Mouse (Mus musculus) myocyte (in vitro differentiated cells): ENCODE measurements around the gene Usp7. TPM values are rescaled to one million over a fixed set of nuclear protein-coding genes. Genes with fewer than 3 reads are reported as not detected.
A peak's percentile ranks its signal among the peaks of the same experiment; 100 is the strongest.

Experiments used
- H3K27me3 ChIP-seq: one replicate; pipeline ENCODE4 v1.6.1; 2011; ENCODE audit not compliant: control insufficient read depth, insufficient read depth, insufficient read length
- H3K36me3 ChIP-seq: one replicate; pipeline ENCODE4 v1.6.1; 2011; ENCODE audit not compliant: control insufficient read depth, insufficient read depth
- H3K4me2 ChIP-seq: one replicate; pipeline ENCODE4 v1.6.1; 2011; ENCODE audit warnings: low read depth, control low read depth
- H3K4me3 ChIP-seq: one replicate; pipeline ENCODE4 v1.5.1; 2011; ENCODE audit warnings: mild to moderate bottlenecking, control low read depth, moderate library complexity
- H3K79me2 ChIP-seq: one replicate; pipeline ENCODE4 v1.6.1; 2011; ENCODE audit not compliant: control insufficient read depth, insufficient read depth
- H3ac ChIP-seq: one replicate; pipeline ENCODE4 v1.6.1; 2011; ENCODE audit not compliant: control insufficient read depth, insufficient read length
- CEBPB ChIP-seq: IDR thresholded peaks from 2 replicates; pipeline ENCODE4 v1.6.1; 2011; ENCODE audit warnings: mild to moderate bottlenecking, moderate library complexity; ENCODE audit not compliant: poor library complexity, insufficient read depth, severe bottlenecking
- E2F4 ChIP-seq: IDR thresholded peaks from one replicate; pipeline ENCODE4 v1.6.1; 2011; ENCODE audit warnings: mild to moderate bottlenecking, control low read depth, moderate library complexity; ENCODE audit not compliant: insufficient read depth
- MAX ChIP-seq: IDR thresholded peaks from one replicate; pipeline ENCODE4 v1.6.1; 2011; ENCODE audit warnings: low read depth, mild to moderate bottlenecking, control low read depth
- MYOD1 ChIP-seq, 3 experiments: IDR thresholded peaks; one replicate each; pipeline ENCODE4 v1.6.1; 2011; ENCODE audit warnings: control low read depth in 2 of 3, low read depth in 2 of 3, mild to moderate bottlenecking in 2 of 3, moderate library complexity in 1 of 3; ENCODE audit not compliant: insufficient read length in 2 of 3, control insufficient read depth in 1 of 3
- MYOG ChIP-seq, 3 experiments: IDR thresholded peaks; one replicate each; pipeline ENCODE4 v1.6.1; 2011; ENCODE audit warnings: control low read depth in 2 of 3, low read depth in 2 of 3, mild to moderate bottlenecking in 2 of 3; ENCODE audit not compliant: insufficient read length in 2 of 3, control insufficient read depth in 1 of 3, insufficient read depth in 1 of 3
- POLR2A ChIP-seq: IDR thresholded peaks from one replicate; pipeline ENCODE4 v1.6.1; 2011; ENCODE audit warnings: low read depth, mild to moderate bottlenecking, control low read depth, moderate library complexity; ENCODE audit not compliant: insufficient read length
- POLR2AphosphoS2 ChIP-seq: IDR thresholded peaks from one replicate; pipeline ENCODE4 v1.6.1; 2011; ENCODE audit warnings: low read depth, control low read depth; ENCODE audit not compliant: insufficient read length
- REST ChIP-seq: IDR thresholded peaks from one replicate; pipeline ENCODE4 v1.6.1; 2011; ENCODE audit warnings: mild to moderate bottlenecking, control low read depth, moderate library complexity; ENCODE audit not compliant: insufficient read depth, insufficient read length
- SRF ChIP-seq: IDR thresholded peaks from one replicate; pipeline ENCODE4 v1.6.1; 2011; ENCODE audit warnings: low read depth; ENCODE audit not compliant: control insufficient read depth, insufficient read length
- TCF12 ChIP-seq: IDR thresholded peaks from one replicate; pipeline ENCODE4 v1.6.1; 2011; ENCODE audit warnings: mild to moderate bottlenecking, control low read depth; ENCODE audit not compliant: poor library complexity, insufficient read depth, severe bottlenecking
- TCF3 ChIP-seq: IDR thresholded peaks from one replicate; pipeline ENCODE4 v1.6.1; 2011; ENCODE audit warnings: low read depth, control low read depth; ENCODE audit not compliant: insufficient read length
- USF1 ChIP-seq: IDR thresholded peaks from one replicate; pipeline ENCODE4 v1.6.1; 2011; ENCODE audit warnings: low read depth, mild to moderate bottlenecking, control low read depth, moderate library complexity
- polyA plus RNA-seq: library from polyadenylated mRNA; unstranded; fragments of >200 nt; fragmentation: generic; extraction: Trizol; gene quantifications from one replicate; pipeline ENCODE4 v1.2.1, GENCODE M21; 2012; ENCODE audit warnings: missing spikeins

The Usp7 gene
- 24.0 TPM for polyA plus RNA-seq

- TF ChIP-seq SRF (no peak), MAX (no peak), MYOD1 (IDR thresholded peaks at IDR 0.05; ENCODE audit: control insufficient read depth in 1 of 3, insufficient read length in 2 of 3, low read depth in 2 of 3) (no peak), TCF12 (no peak), TCF3 (no peak), USF1 (no peak), REST (no peak), POLR2A (no peak), MYOG (IDR thresholded peaks at IDR 0.05; ENCODE audit: control insufficient read depth in 1 of 3, insufficient read depth in 1 of 3, insufficient read length in 2 of 3, low read depth in 2 of 3) (no peak), CEBPB (no peak)
- Histone ChIP-seq H3K36me3 (no peaks in the 10 kb centered on the region), H3K79me2 (no peaks in the 10 kb centered on the region), H3K27me3 (no peaks in the 10 kb centered on the region), H3ac (no peak within 1 kb of the TSS), H3K4me3 (no peak within 1 kb of the TSS), H3K4me2 (no peak within 1 kb of the TSS)
Observed at GRCm38 (mm10) chr16:8791949-8792557, at the start of gene Usp7. TSS of gene Usp7 (minus strand) at chr16:8792308.

- peaks cover 69% of the 10 kb centered on the region for H3K36me3 ChIP-seq
- no peaks in the 10 kb centered on the region for H3K27me3 ChIP-seq
- H3ac ChIP-seq: no peak overlapping the region
- no peak for TF ChIP-seq MYOD1 (IDR thresholded peaks at IDR 0.05; ENCODE audit: control insufficient read depth in 1 of 3, insufficient read length in 2 of 3, low read depth in 2 of 3)
- TF ChIP-seq REST: no peak
- no peak for TF ChIP-seq TCF3
- no peak for TF ChIP-seq SRF
- TF ChIP-seq E2F4: no peak
- TF ChIP-seq CEBPB: no peak
- TF ChIP-seq POLR2AphosphoS2: no peak
- no peak for TF ChIP-seq USF1
- H3K79me2 ChIP-seq: peaks cover 98% of the 10 kb centered on the region
- H3K4me3 ChIP-seq: no peak overlapping the region
- H3K4me2 ChIP-seq: no peak overlapping the region
Observed at GRCm38 (mm10) chr16:8840557-8840956, 48.4 kb upstream of the Usp7 start.

DNA sequence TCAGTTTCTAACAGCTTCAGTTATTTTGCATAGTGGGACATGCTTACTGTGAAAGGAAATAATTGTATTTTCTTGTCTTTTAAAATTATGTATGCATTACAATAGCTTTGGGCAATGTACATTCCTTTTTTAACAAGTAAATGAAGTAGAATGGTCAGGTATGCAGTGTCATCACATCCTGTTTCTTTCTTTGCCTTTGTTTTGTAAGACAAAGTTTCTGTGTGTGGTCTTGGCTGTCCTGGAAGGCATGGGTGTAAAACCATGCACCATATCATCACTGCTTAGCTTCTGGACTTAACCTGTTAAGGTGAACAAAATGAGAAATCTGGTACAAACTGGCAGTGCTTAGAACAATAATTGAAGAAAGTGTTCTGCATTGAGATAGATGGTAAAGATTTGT is 46.8 kb upstream of the Usp7 start:
- Histone ChIP-seq H3K36me3 (peaks cover 72% of the 10 kb centered on the region), H3K27me3 (no peaks in the 10 kb centered on the region), H3K4me3 (no peak overlapping the region), H3K79me2 (peaks cover 99% of the 10 kb centered on the region), H3ac (no peak overlapping the region), H3K4me2 (no peak overlapping the region)
- no peak for TF ChIP-seq E2F4
- no peak for TF ChIP-seq CEBPB
- no peak for TF ChIP-seq POLR2AphosphoS2
- no peak for TF ChIP-seq MAX
- TF ChIP-seq SRF: no peak
- TF ChIP-seq USF1: no peak
- no peak for TF ChIP-seq MYOG (IDR thresholded peaks at IDR 0.05; ENCODE audit: control insufficient read depth in 1 of 3, insufficient read depth in 1 of 3, insufficient read length in 2 of 3, low read depth in 2 of 3)
- TF ChIP-seq TCF3: no peak
- TF ChIP-seq MYOD1 (IDR thresholded peaks at IDR 0.05; ENCODE audit: control insufficient read depth in 1 of 3, insufficient read length in 2 of 3, low read depth in 2 of 3): no peak
- TF ChIP-seq REST: no peak
- TF ChIP-seq TCF12: no peak
- no peak for TF ChIP-seq POLR2A

DNA sequence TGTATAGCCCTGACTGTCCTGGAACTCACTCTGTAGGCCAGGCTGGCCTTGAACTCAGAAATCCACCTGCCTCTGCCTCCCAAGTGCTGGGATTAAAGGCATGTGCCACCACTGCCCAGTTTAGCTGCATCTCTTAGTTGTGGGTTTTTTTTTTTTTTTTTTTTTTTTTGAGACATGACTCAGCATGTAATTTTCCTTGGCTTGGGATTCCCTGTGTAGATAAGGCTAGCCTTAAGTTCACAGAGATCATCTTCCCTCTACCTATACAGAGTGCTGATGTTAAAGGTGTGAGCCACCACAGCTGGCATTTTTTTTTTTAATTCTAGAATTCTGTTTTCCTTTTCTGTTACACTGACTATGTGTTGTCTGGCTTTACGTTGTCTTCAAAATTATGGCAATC is 45.5 kb upstream of the Usp7 start:
- peaks cover 99% of the 10 kb centered on the region for H3K79me2 ChIP-seq
- no peak overlapping the region for H3K4me3 ChIP-seq
- H3K36me3 ChIP-seq: peaks cover 66% of the 10 kb centered on the region
- no peak overlapping the region for H3ac ChIP-seq
- H3K4me2 ChIP-seq: no peak overlapping the region
- TF ChIP-seq POLR2AphosphoS2: no peak
- no peak for TF ChIP-seq MYOG (IDR thresholded peaks at IDR 0.05; ENCODE audit: control insufficient read depth in 1 of 3, insufficient read depth in 1 of 3, insufficient read length in 2 of 3, low read depth in 2 of 3)
- H3K27me3 ChIP-seq: no peaks in the 10 kb centered on the region

GRCm38 (mm10) chr16:8836876-8837275 is 44.8 kb upstream of the Usp7 start:
- Histone ChIP-seq H3K4me3 (no peak overlapping the region), H3K79me2 (peaks cover 99% of the 10 kb centered on the region), H3K4me2 (no peak overlapping the region), H3ac (no peak overlapping the region), H3K27me3 (no peaks in the 10 kb centered on the region), H3K36me3 (peaks cover 62% of the 10 kb centered on the region)
- TF ChIP-seq E2F4: no peak

DNA sequence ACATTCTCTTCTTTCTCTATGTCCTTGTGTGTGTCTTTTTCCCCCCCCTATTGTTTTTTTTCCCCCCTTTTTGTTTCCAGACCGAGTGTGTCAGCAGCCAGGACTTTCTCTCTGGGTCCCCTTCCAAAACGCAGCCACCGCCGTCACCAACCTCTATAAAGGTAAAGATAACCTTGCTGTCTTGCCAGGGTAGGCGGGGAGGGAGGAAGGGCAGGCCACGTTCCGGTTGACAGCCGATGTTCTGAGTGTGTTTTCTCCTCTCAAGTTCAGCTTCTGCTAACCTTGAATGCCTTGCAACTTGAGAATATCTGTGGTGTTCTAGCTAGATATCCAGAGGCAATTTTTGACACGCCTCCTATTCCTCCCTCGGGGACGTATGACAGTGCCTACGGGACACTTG is 39.1 kb upstream of the Usp7 start:
- Histone ChIP-seq H3K4me3 (peak overlapping the region; percentile 97), H3K4me2 (peak overlapping the region; percentile 94), H3K36me3 (peaks cover 25% of the 10 kb centered on the region), H3K79me2 (peaks cover 61% of the 10 kb centered on the region), H3K27me3 (no peaks in the 10 kb centered on the region), H3ac (peak overlapping the region; percentile 97)
- TF ChIP-seq POLR2AphosphoS2 (no peak), SRF (no peak), USF1 (no peak), CEBPB (no peak), MYOG (IDR thresholded peaks at IDR 0.05; ENCODE audit: control insufficient read depth in 1 of 3, insufficient read depth in 1 of 3, insufficient read length in 2 of 3, low read depth in 2 of 3) (no peak), POLR2A (peak; percentile 25)
